Mouse (Mus musculus) retina, postnatal 1 day (tissue): ENCODE results near the gene Wdfy3.
"Not testable (repeated sequence)": the region's sequence is repeated elsewhere in the genome, so short reads cannot be mapped to it uniquely, and the experiment has no call there.

ENCODE experiments used
- DNase-seq: peaks from one replicate; pipeline ENCODE4 v3.0.0-alpha.2; 2012

Gene Wdfy3

DNA sequence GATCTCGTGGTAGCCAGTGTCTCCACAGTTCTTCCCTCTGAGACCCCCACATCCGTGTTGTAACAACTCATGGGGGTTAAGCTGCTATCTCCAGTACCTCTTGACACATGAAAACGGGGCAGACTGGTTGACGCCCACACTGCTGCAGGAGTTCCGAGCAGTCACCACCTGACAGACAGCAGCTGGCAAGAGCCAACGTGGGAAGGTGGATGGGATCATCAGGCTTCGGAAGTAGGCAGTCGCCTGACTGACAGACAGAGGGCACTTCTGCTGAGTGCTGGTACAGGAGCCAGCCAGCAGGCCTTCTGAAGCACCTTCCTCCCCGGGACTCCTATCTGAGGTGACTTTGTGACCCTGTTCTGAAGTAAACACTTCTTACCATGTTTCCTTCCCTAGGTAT is 191.3 kb downstream of the Wdfy3 start:
- no peak for DNase-seq

DNA sequence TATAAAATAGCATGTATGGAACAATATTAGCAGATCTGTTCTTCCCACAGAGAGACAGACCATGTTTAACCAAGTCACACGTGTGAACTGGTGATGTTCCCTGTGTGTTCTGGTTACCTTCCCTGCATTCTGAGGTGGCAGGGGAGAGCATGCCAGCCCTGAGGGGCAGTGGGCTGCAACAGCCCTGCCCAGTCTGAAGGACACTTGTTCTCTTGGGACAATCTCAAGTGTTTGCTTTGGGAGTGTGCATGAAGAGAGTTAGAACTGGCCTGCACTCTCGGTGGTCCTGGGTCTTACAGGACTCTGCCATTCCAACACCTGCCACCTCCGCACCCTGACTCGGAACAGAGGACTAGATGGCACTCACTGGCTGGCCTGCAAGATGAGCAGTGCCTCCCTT is 193.5 kb downstream of the Wdfy3 start:
- no peak for DNase-seq

DNA sequence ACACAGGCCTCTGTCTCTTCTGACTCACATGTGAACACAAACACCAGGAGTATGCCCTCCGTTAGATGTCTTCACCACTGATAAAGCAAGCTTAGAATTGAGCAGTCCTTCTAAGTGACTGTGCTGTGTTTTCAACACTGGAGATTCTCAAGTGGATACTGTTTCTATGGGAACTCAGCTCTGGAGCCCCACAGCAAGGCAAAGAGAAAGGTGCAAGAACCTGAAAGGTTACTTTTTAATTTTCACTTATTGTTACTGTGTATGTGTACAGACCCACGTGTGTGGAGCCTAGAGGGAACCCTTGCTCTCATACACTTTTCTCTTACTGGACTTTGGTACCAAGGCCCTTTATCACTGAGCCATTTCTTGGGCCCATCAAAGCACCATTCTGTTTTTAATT is 203.0 kb downstream of the Wdfy3 start:
- DNase-seq: no peak

DNA sequence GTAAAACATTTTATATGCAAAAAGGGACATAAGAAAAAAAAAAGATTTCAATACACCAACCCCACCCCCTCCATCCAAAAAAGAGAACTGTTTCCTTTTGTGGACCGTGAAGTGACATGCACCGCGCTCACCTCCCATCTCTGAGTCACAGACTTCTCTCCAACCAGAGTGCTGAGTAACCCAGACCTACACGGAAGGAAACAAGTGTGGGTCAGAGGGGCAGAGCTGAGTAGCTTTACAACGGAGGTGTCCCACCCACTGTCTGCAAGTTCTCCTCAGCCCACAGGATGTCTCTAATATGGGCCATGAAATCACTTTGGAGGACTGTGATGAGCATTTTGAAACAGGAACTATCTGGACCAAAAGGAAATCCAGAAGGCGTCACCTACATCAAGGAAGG is 205.8 kb downstream of the Wdfy3 start:
- DNase-seq: no peak

DNA sequence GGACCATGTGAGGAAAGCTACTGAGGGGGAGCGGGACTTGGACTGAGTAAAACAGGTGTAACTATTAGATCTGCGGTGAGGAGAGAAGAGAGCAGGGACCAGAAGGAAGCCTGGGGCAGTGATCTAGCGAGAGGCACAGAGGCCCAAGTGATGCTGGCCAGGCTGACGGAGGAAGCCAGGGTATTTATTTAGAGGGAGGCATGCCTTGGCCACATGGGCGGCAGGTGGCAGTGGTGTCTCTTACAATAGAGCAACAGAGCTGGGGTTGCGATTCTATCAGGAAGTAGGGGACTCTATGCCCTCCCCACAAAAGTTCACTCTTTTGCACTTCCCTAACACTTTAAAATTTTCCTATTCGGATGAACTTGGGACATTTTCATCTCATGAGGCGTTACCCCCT is 207.1 kb downstream of the Wdfy3 start:
- DNase-seq: no peak

DNA sequence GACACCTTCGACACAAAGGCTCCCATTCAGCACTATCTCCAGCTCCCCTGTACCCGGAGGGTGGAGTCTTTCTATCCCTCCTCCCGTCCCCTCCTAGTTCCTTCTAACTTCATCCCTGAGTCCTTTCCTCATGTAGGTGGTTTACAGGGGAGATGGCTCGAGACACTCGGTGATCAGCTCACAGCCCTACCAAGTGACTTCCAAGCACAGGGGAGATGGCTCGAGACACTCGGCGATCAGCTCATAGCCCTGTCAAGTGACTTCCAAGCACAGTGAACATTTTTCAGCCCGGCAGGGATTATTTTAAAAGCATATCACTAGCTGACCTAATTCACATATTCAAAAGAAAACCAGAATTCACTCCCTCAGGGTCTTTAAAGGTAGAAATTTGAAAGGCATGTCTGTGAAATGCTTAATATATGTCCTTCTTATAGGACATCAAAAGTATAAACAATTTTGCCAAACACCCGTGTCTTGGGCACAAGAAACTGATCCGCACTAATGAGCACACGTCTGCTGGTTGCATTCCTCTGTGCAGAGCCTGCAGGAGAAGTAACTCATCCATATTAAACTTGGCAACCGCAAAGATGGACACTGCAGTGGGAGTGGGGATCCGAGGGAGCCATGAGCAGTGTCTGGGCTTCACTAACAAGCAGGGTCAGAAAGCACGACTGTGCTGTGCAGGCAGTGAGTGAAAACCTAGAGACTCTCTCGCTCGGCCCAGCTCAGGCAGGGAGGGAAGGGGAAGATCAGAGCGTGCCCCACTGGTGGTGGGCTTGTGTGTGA is 207.7 kb downstream of the Wdfy3 start:
- DNase-seq: peak; percentile 27

DNA sequence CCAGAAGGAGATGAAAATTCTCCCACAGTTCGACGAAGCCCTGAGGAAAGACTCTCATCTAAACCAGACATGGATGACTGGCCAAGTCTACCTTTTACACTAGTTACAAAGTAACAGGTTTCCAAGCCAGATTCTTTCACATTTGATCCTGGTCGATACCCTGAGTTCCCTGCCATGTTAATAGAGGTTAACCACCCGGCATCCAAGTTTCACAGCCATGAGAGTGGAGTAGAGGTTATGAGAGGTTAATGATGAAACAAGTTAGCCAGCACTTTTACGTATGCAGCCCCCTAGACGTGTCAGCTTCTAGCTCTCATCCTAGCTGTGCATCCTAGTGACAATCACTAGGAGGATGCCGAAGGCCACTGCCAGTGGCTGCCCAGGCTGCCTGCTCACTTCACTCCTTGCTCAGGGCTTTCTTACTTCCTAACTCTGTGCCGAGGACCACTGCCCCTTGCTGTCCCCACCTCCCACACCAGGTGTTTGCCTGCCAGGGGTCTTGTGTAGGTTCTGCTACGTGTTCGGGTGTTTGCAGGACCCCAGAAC is 210.8 kb downstream of the Wdfy3 start:
- DNase-seq: no peak

DNA sequence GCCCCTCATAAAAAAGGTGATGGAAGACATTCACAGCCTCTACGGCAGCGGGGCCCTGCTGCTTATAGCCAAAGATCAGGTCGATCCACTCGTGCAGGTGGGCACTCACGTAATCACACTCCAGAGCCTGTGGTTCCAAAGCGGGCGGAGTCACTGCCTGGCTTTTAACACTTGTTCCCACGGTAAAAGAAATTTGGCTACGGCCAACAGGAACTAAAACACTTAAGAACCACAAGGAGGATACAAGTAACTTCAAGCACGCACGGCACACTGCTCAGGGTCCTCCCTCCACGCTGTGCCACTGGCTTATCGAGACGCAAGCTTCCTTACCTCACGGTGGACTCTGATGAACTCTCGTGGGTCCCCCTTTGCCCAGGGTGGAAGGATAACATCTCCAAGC is 214.2 kb downstream of the Wdfy3 start:
- DNase-seq: no peak

DNA sequence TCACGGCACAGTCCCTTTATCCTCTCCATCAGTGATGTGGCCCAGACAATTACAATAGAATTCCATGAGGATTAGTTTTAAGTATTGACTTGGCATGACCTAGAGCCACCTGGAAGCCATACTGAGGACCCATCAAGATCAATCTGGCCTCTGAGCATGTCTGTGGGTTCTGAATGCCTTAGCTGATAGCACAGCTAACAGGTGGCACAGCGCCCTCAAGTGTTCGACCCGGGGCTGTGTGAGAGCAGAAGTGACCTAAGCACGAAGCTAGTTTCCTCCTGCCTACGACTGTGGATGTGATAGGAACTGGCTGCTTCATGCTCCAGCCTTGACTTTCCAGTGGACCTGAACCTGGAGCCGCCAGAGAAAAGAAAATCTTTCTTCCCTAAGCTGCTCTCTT is 215.1 kb downstream of the Wdfy3 start:
- no peak for DNase-seq

DNA sequence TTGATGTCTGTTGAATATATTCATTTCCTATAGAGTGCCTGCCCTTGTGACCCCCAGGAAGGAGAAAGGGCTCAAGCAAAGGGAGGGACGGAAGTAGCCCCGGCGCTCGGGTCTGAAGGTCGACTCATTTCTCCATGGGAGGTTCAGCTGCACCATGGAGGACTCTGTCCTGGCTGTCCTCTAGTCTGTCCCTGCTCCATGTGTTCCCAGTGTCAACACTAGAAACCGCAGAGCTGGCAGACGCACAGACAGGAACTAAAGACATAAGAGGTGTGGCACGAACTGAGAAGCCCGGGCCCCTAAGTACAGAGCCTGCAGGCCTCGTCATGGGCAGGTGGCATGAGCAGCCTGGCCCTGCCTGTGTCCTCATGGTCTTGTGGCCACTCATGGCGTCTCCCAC is 215.6 kb downstream of the Wdfy3 start:
- no peak for DNase-seq

DNA sequence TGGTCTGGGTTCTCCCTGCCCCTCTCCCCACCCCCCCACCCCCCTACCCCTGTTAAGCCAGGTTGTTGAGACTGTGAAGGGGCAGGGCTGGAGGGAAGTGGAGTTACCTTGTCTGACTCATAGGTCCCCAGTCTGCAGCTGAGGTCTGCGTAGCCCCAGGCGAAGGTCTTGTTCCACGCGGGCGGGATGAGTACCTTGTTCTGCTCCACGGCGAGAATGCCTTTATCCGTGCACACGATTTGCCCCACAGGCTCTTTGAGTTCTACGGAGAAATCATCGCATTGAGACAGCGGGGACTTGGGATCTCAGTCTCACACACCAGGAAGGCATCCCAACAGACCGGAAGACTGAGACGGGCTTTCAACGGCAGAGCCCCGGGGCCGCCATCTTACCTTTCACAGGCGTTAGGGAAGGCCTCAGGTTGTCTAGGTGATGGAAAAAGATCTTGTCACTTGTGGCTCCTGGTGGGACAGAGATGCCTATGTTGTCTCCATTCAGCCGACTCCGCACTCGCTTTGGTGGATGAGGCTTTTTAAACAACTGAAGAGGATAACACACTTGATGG is 217.5 kb downstream of the Wdfy3 start:
- DNase-seq: no peak

DNA sequence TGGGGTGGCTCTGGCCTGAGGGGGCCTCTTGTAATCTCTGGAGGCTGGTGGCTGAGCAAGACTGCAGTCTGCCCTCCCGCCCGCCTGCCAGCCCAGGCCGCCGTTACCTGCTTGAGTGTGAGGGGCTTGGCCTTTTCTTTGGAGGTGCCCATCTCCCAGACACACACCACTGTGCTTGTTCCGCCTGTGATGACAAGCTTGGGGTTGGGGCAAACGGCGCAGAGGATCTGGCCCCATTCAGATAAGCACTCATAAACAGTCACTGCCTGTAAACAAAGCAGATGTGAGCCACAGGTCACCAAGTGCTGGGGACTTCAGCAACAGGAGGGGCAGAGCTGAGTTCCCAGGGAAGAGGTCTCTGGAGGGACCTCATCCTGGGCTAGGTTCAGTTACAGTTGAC is 218.6 kb downstream of the Wdfy3 start:
- DNase-seq: no peak

DNA sequence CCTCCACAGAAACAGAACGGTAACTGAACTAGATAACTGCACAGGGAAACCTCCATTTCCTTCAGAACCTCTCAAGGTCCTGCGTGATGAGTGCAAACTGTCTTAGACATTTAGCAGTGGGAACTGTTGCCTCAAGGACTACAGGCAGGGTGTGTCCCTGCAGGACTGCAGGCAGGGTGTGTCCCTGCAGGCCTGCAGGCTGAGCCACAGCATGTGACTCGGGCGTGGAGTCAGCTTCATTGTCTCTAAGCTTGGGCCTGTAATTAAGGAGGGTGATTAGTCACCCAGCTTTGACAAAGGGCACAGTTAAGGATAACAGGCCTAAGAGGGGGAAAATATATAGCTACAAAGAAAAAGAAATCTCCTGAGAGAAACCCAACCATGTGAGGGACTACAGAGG is 222.0 kb downstream of the Wdfy3 start:
- no peak for DNase-seq

DNA sequence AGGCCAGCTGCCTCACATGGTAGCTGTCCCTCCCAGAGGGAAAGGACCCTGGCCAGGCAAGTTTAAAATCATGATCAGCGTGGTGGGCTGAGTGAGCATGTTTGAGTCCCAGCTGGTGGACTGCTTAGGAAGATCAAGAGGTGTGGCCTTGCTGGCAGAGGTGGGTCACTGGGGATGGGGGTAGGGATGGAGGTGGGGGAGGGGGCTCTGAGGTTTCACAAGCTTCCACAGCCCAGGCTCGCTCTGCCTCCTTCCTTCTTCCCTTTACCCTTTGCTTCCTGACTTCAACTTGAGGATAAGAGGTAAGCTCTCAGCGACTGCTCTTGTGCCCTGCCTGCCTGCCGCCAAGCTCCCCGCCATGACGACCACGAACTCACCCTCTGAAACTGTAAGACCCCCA is 222.4 kb downstream of the Wdfy3 start:
- no peak for DNase-seq

DNA sequence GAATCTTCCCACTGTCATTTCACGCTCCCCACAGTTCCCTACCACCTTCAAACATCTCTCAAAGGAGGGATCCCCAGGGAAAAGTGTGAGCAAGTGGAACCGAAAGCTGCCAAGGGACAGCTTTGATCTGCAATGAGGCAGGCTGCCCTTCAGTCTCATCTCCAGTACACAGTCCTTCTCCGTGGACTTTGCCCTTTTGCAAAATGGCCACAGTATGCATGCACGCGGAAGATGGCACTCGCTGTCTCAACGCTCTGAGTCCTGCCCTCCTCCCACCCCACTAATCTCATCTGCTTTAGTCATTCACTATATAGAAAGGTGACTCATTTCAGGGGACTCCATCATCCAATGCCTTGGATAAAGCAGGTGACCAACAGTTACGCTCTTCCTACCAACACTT is 223.8 kb downstream of the Wdfy3 start:
- DNase-seq: no peak

DNA sequence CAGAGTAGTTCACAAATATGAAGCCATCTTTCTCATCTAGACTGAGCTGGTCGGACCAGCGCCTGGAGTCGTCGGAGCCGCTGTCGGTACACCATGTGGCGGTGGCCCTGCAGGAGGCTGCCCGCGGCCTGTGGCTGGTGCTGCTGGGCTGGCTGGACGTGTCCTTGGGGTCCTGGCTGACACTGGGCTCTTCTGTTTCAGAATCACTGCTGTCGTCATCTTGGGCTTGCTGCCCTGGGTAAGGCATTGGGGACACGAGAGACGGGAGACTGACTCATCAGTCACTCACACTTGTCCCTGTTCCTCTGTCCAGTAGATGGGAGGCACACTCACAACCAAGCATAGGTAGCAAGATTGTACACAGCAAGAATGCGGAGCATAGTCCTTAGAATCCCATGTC is 224.7 kb downstream of the Wdfy3 start:
- DNase-seq: no peak

DNA sequence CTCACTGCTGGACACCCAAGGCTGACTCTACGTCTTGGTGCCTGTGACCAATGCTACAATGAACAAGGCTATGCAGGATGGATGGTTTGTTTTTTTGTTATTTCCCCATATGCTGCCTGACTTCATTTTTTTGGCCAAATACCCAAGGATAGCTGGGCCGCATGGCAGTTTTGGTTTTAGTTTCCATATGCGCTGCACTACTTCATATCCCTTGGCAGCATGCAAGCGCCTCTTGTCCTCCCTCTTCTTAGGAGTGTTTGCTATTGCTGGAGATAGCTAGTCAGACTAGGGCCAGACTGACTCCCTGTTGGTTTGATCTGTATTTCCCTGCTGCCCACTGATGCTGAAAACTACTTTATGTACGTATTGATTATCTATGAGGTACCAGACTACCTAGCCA is 229.2 kb downstream of the Wdfy3 start:
- no peak for DNase-seq

DNA sequence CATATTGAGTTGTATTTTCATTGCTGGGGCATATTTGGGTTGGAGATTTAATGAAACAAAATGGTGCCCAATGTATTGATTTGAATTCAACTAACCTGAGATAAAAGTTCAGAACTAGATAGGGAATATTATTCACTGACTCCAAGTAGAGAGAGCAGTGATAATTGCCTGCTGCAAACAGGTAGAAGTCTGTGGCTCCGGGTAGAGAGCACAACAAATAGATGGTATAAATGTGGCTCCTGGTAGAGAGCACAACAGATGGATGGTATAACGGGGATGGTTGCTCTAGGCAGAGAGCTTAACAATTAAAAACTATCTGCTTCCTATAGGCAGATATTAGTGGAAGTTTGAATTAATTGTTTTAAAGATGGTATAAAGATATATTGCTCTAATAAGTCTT is 232.1 kb downstream of the Wdfy3 start:
- not testable (repeated sequence) for DNase-seq

DNA sequence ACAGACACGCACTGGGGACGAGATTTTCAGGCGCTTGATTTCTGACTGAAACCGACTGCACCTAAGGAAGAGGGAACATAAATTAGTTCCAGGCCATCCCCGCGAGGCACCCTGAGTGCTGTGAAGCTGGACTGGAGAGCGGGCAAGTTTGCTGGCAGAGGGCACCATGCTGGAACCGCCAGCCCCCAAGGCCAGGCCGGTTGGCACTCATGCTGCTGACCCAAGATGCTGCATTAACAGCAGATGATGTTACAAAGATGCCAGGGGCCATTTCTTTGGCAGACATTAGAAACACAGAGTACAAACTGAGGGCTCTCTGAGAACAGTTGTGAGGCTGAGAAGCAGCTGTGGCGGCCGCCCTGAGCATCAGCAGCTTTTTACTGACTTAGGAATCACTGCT is 233.5 kb downstream of the Wdfy3 start:
- DNase-seq: no peak

DNA sequence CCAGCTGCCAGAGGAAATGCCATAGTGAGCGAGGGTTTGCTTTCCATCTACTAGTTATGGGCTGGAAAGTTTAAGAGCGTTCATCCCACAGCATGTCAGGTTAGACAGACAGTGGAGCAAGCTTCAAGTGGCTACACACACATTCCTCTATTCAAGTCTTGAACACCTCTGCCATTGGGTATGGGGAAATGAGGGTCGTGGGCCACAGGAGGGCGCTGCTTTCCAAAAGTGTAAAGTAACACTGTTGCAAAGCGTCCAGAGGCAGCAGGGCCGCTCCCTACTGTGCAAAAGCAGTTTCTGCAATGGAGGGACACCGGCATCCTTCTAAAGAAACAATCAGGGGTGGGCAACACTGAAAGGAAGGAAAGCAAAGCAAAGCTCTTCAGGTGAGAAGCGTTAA is 235.8 kb downstream of the Wdfy3 start:
- DNase-seq: no peak

DNA sequence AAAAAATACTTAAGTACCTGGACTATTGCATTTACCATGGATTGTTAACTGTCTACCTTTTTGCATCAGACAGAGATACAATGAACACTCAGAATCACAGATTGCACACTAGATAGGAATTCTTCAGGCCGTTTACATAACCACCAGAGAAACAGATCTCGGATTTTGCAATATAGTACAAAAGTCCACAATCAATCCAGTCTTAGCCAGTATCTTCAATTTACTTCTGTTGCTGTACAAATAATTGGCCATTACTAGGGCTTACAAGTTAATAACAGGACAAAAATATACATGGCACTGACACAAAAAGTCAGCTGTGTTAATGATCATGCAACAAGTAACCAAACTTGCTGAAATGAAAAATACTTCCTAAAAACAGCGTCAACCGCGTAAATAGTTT is 236.7 kb downstream of the Wdfy3 start:
- no peak for DNase-seq

DNA sequence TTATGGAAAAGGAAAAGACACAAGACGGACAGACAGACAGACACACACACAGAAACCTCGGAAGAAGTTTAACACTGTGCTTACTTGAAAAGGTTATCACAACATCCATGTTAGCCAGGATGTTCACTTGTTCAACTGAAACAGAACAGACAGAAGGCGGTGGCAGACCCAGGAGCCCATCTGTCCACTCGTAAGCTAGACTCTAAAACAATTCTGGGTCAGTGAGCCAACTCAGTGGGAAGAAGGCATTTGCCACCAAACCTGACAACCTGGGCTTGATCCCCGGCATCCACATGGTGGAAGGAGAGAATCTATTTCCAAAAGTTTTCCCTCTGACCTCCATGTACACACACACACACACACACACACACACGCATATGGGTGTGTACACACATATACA is 237.7 kb downstream of the Wdfy3 start:
- no peak for DNase-seq

DNA sequence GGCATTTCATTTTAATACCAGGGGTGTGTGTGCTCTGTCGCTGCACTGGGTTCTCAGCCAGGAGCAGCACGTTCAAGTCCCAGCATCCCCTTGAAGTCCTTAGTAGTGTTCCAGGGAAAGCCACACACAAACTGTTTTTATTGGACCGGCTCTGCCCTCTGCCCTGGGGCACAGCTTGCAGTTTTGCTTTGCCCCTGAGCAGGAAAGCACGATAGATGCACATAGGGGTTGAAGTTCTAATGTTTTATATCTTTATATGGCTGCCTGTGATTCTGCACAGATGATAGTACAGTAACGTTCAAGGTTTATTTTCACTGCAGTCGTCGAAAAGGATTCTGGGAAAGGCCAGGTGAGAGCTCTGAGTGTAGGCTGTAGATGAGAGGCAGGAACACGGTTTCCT is 239.5 kb downstream of the Wdfy3 start:
- no peak for DNase-seq

DNA sequence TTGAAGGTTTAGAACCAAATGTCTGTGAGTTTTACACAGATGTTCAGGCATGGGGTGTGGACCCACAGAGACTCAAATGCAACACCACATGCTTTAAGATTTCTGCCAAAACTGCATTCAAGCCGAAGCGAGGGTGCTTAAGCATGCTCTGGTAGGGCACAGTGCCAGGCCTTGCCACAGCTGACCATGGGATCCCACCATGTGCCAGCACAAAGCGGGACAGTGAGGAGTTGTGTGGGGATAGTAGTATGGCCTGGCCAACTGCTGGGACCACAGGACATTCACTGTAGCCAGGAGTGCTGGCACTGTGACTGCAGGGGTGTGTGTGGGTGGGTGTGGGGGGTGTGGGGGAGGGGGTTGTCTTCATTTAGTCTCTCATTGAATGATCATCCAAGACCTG is 240.8 kb downstream of the Wdfy3 start:
- no peak for DNase-seq

DNA sequence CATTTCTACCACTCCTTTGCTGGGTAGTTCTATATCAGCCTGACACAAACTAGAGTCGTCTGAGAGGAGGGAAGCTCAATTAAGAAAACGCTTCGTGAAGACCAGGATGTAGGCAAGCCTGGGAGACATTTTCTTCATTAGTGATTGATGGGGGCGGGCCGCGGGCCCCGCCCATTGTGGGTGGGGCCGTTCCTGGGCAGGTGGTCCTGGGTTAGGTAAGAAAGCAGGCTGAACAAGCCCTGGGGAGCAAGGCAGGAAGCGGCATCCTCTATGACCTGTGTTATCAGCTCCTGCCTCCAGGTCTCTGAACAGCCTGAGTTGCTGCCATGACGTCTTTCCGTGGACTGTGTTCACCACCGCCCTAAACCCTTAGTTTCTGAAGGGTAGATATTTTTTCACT is 242.2 kb downstream of the Wdfy3 start:
- DNase-seq: no peak
